Mouse (Mus musculus) heart, embryonic 16.5 days (tissue): ENCODE measurements around the gene Tenm2. TPM values are rescaled to one million over a fixed set of nuclear protein-coding genes. Genes with fewer than 3 reads are reported as not detected.

ENCODE experiments used
- ATAC-seq: fragments of 200-750 bp; cut with Nextera tagmentation; replicated peaks from 2 replicates; pipeline ENCODE4 v1.8.0; 2017; ENCODE audit warnings: moderate number of reproducible peaks; ENCODE audit not compliant: insufficient read depth, low FRiP score; ENCODE audit errors: extremely low read depth
- H3K27ac ChIP-seq: fragments of 300-500 bp; sonication (generic); 2 replicates; pipeline ENCODE4 v1.5.1; 2014; ENCODE audit warnings: mild to moderate bottlenecking, low read length, control low read depth, moderate library complexity
- H3K27me3 ChIP-seq: fragments of 300-500 bp; sonication (generic); 2 replicates; pipeline ENCODE4 v1.6.1; 2014; ENCODE audit warnings: low read length, mixed read lengths; ENCODE audit not compliant: control insufficient read depth, insufficient read depth
- H3K36me3 ChIP-seq: fragments of 300-500 bp; sonication (generic); 2 replicates; pipeline ENCODE4 v1.6.1; 2014; ENCODE audit not compliant: control insufficient read depth, insufficient read depth
- H3K4me1 ChIP-seq: fragments of 300-500 bp; sonication (generic); 2 replicates; pipeline ENCODE4 v1.6.1; 2014; ENCODE audit warnings: low read length, mixed read lengths; ENCODE audit not compliant: control insufficient read depth, insufficient read depth
- H3K4me2 ChIP-seq: fragments of 300-500 bp; sonication (generic); 2 replicates; pipeline ENCODE4 v1.6.1; 2014; ENCODE audit warnings: low read depth, mild to moderate bottlenecking, control low read depth, low read length
- H3K4me3 ChIP-seq: fragments of 300-500 bp; sonication (generic); 2 replicates; pipeline ENCODE4 v1.5.1; 2014; ENCODE audit warnings: mild to moderate bottlenecking, control low read depth, low read length
- H3K9ac ChIP-seq: fragments of 300-500 bp; sonication (generic); 2 replicates; pipeline ENCODE4 v1.6.1; 2014; ENCODE audit warnings: low read length, control low read depth
- H3K9me3 ChIP-seq: fragments of 300-500 bp; sonication (generic); replicated peaks from 2 replicates; pipeline ENCODE4 v1.6.1; 2016; ENCODE audit warnings: low read length; ENCODE audit not compliant: control insufficient read depth
- WGBS: fragments of 180-500 bp; shearing (Covaris S2); extraction: QIAGEN DNeasy Blood & Tissue Kit; methylation state at CpG from one replicate; pipeline ENCODE4 v1.1.7; 2014; 5-methylcytosine and 5-hydroxymethylcytosine counted together
- polyA plus RNA-seq: library from polyadenylated mRNA; unstranded; fragments of >200 nt; fragmentation: Nextera tagmentation; extraction: Ambion mirVana; gene quantifications from 2 replicates; pipeline ENCODE4 v1.2.1, GENCODE M21; 2015

Tenm2 gene
- polyA plus RNA-seq, 1 experiment from 2014 or later: 0.71 TPM

DNA sequence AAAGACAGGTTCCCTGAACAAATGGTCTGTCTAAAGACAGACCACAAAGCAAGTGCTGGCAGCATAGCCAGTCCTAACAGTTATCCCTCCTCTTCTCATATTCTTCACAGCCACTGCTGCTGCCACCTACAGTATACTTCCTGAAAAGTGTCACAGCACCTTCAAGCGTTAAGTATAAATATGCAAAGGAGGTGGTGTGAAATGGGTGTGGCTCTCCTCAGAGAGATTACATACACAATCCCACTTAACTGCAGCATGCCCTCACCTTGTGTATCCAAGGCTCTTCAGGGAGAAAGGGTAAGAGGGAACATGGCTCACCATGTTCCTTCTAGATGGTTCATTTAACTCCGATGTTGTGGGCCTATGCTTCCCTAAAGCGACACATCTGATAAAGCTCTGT is 1215.8 kb downstream of the Tenm2 start:
- no peaks in the 10 kb centered on the region for H3K36me3 ChIP-seq
- no peak overlapping the region for H3K27ac ChIP-seq
- H3K4me1 ChIP-seq: no peaks in the 10 kb centered on the region
- no peaks in the 10 kb centered on the region; the same call in 1 of the 2 replicates for H3K27me3 ChIP-seq
- H3K9me3 ChIP-seq: no peaks in the 10 kb centered on the region; the same call in 1 of the 2 replicates
- no peak overlapping the region for H3K9ac ChIP-seq
- H3K4me3 ChIP-seq: no peak overlapping the region
- 55% methylated on average over 3 of the region's 3 CpGs for WGBS
- ATAC-seq: no peak
- H3K4me2 ChIP-seq: no peak overlapping the region

DNA sequence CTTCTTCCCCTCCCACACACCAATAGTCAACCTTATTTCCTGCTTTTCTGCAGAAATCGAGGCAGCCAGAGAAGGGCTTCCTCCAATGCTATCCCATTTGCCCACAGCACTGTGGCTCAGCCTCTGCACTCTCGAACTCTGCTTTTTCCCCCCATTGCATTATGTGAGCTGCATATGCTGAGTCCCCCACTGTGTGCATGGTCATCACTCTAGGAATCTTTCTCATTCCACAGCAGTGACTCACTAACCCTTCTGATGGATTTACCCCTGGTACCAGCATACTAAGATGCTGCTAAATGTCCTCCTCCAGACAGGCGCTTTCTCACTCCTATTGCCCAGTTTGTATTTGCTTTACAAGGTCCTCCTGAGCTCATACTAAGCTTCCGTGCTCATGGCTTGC is 1222.6 kb downstream of the Tenm2 start:
- H3K4me3 ChIP-seq: no peak overlapping the region
- no peak overlapping the region for H3K4me2 ChIP-seq
- H3K36me3 ChIP-seq: no peaks in the 10 kb centered on the region
- no peaks in the 10 kb centered on the region for H3K4me1 ChIP-seq
- no peak overlapping the region for H3K9ac ChIP-seq
- no peaks in the 10 kb centered on the region for H3K9me3 ChIP-seq
- no peak for ATAC-seq
- no peak overlapping the region for H3K27ac ChIP-seq
- H3K27me3 ChIP-seq: no peaks in the 10 kb centered on the region
- 59% methylated on average over 4 of the region's 4 CpGs for WGBS

- Histone ChIP-seq H3K4me1 (no peaks in the 10 kb centered on the region), H3K27ac (no peak overlapping the region), H3K4me2 (no peak overlapping the region), H3K9me3 (no peaks in the 10 kb centered on the region), H3K36me3 (no peaks in the 10 kb centered on the region), H3K27me3 (peaks cover 2% of the 10 kb centered on the region; the same call in 1 of the 2 replicates), H3K4me3 (no peak overlapping the region), H3K9ac (no peak overlapping the region)
- no peak for ATAC-seq
- 77% methylated on average over 11 of the region's 11 CpGs for WGBS
Observed at GRCm38 (mm10) chr11:36009281-36010208, 1226.2 kb downstream of the Tenm2 start.

GRCm38 (mm10) chr11:36002900-36003299 is 1232.9 kb downstream of the Tenm2 start:
- 48% methylated on average over 4 of the region's 4 CpGs for WGBS
- Histone ChIP-seq H3K9ac (no peak overlapping the region), H3K27ac (no peak overlapping the region), H3K4me1 (peaks cover 3% of the 10 kb centered on the region), H3K4me3 (no peak overlapping the region), H3K27me3 (peaks cover 15% of the 10 kb centered on the region), H3K9me3 (no peaks in the 10 kb centered on the region), H3K36me3 (no peaks in the 10 kb centered on the region), H3K4me2 (no peak overlapping the region)
- no peak for ATAC-seq

DNA sequence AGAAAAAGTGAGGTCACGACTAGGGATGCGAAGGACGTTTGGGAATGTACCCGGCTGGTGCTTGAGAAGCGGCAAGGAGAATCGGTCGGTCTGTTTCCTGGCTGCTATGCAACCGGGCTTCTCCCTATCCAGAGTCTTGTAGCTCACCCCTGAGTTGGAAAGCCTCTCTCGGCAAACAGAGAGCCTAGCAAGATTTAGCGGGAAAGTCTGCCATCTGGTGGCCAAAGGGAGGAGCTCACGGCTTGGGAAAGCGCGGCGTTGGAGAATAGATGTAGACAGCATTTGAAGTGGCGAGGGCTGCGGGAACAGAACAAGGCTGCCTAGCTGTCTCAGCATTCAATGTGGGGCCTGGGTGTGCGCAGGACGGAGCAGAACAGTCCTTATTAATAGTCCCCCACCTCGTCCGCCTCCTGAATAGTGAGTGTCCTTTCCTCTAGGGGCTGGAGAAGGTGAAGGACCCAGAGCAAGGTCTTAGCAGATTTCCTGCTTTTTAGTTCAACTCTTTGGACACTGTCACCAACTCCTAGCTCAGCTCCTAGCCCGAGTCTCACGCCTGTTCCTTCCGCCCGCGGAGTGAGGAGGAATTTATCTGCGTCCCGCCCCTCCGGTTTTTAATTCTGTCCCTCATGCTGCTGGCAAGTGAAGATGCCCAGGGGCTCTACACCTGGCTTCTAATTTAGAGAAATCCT is 1234.3 kb downstream of the Tenm2 start:
- Histone ChIP-seq H3K27ac (no peak overlapping the region), H3K4me1 (peaks cover 3% of the 10 kb centered on the region), H3K4me2 (peak overlapping the region; percentile 69), H3K27me3 (peaks cover 15% of the 10 kb centered on the region), H3K36me3 (no peaks in the 10 kb centered on the region), H3K9ac (0 out of 2 replicates have a peak overlapping the region, but pooled peaks have one; percentile 51), H3K9me3 (no peaks in the 10 kb centered on the region), H3K4me3 (peak overlapping the region; percentile 43)
- ATAC-seq: peak; percentile 87
- 4% methylated on average over 28 of the region's 28 CpGs for WGBS

DNA sequence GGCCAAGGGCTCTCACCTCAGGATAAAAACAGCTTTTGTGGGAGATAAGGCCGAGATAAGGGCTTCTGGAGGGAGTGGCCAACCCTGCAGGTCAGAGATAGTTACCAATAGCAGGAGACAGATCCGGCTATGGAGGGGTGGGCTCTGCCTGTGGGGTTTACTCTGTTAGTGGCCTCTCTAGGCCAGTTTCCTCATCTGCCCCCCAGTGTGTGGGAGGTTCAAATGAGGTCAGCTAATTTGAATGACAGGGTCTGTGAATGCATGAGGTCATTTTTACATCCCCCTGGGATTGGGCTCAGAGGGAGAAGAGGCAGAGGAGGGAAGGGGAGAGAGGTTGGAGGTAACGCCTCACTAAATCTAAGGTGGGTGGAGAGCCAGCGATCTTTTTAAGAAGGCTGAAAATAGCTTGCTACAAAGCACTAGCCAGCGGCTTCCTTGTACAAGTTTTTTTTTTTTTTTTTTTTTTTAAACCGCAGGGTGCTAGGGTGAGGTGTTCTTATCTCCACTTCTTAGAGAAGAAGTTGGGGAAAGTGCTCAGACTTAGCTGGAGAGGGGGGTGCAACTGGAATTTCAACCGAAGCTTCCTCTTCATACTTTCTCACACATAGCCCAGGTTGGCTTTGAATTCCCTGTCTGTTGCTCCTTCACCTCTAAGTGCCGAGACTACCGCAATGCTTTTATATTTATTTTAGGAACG is 1235.0 kb downstream of the Tenm2 start:
- H3K27me3 ChIP-seq: peaks cover 15% of the 10 kb centered on the region
- peaks cover 3% of the 10 kb centered on the region for H3K4me1 ChIP-seq
- no peak overlapping the region for H3K27ac ChIP-seq
- no peaks in the 10 kb centered on the region; the same call in 1 of the 2 replicates for H3K9me3 ChIP-seq
- peak overlapping the region; percentile 69 for H3K4me2 ChIP-seq
- ATAC-seq: no peak
- 7% methylated on average over 10 of the region's 10 CpGs for WGBS
- no peaks in the 10 kb centered on the region for H3K36me3 ChIP-seq
- 0 out of 2 replicates have a peak overlapping the region, but pooled peaks have one; percentile 3 for H3K9ac ChIP-seq
- H3K4me3 ChIP-seq: peak overlapping the region; percentile 43

GRCm38 (mm10) chr11:36000038-36000437 is 1235.7 kb downstream of the Tenm2 start:
- WGBS: 30% methylated on average over 4 of the region's 4 CpGs
- ATAC-seq: no peak
- H3K4me3 ChIP-seq: no peak overlapping the region

GRCm38 (mm10) chr11:35998048-35998447 is 1237.7 kb downstream of the Tenm2 start:
- Histone ChIP-seq H3K4me3 (no peak overlapping the region), H3K9me3 (peaks cover 3% of the 10 kb centered on the region; the same call in 1 of the 2 replicates), H3K27me3 (peaks cover 11% of the 10 kb centered on the region), H3K27ac (no peak overlapping the region), H3K4me2 (no peak overlapping the region), H3K9ac (no peak overlapping the region), H3K36me3 (no peaks in the 10 kb centered on the region), H3K4me1 (peaks cover 3% of the 10 kb centered on the region)
- no peak for ATAC-seq
- WGBS: 65% methylated on average over 12 of the region's 12 CpGs

More at GRCm38 (mm10) chr11:36000038-36000437, 1235.7 kb downstream of the Tenm2 start:
- Histone ChIP-seq H3K9me3 (peaks cover 3% of the 10 kb centered on the region; the same call in 1 of the 2 replicates), H3K36me3 (no peaks in the 10 kb centered on the region), H3K4me2 (no peak overlapping the region), H3K27me3 (peaks cover 15% of the 10 kb centered on the region), H3K4me1 (peaks cover 3% of the 10 kb centered on the region), H3K9ac (no peak overlapping the region), H3K27ac (no peak overlapping the region)
